Mouse (Mus musculus) stomach, postnatal 0 days (tissue): ENCODE data around the gene Thegl. TPM values are rescaled to one million over a fixed set of nuclear protein-coding genes. Genes with fewer than 3 reads are reported as not detected.

Source experiments
- ATAC-seq: fragments of 200-750 bp; cut with Nextera tagmentation; 2 replicates; pipeline ENCODE4 v1.8.0; 2017; ENCODE audit not compliant: low FRiP score, low TSS enrichment
- DNase-seq: peaks from one replicate; pipeline ENCODE4 v3.0.0-alpha.2; 2016; ENCODE audit warnings: low spot score
- H3K27ac ChIP-seq: fragments of 300-500 bp; sonication (generic); replicated peaks from 2 replicates; pipeline ENCODE4 v1.5.1; 2014; ENCODE audit warnings: mild to moderate bottlenecking, control low read depth
- H3K27me3 ChIP-seq: fragments of 300-500 bp; sonication (generic); 2 replicates; pipeline ENCODE4 v1.6.1; 2014; ENCODE audit warnings: low read length; ENCODE audit not compliant: control insufficient read depth, insufficient read depth
- H3K36me3 ChIP-seq: fragments of 300-500 bp; sonication (generic); 2 replicates; pipeline ENCODE4 v1.6.1; 2014; ENCODE audit warnings: low read length, mixed read lengths; ENCODE audit not compliant: control insufficient read depth, insufficient read depth
- H3K4me1 ChIP-seq: fragments of 300-500 bp; sonication (generic); replicated peaks from 2 replicates; pipeline ENCODE4 v1.6.1; 2014; ENCODE audit warnings: antibody characterized with exemption; ENCODE audit not compliant: control insufficient read depth, insufficient read depth
- H3K4me2 ChIP-seq: fragments of 300-500 bp; sonication (generic); replicated peaks from 2 replicates; pipeline ENCODE4 v1.6.1; 2014; ENCODE audit warnings: low read depth, mild to moderate bottlenecking, control low read depth, moderate library complexity
- H3K4me3 ChIP-seq: fragments of 300-500 bp; sonication (generic); 2 replicates; pipeline ENCODE4 v1.5.1; 2014; ENCODE audit warnings: low read depth, low read length, control low read depth
- H3K9ac ChIP-seq: fragments of 300-500 bp; sonication (generic); 2 replicates; pipeline ENCODE4 v1.6.1; 2014; ENCODE audit warnings: mild to moderate bottlenecking, low read length, control low read depth, mixed read lengths
- H3K9me3 ChIP-seq: fragments of 300-500 bp; sonication (generic); 2 replicates; pipeline ENCODE4 v1.6.1; 2016; ENCODE audit warnings: low read length; ENCODE audit not compliant: control insufficient read depth
- CTCF ChIP-seq: IDR thresholded peaks from 2 replicates; pipeline ENCODE4 v1.5.1; 2016; ENCODE audit warnings: antibody characterized with exemption, low read depth, mild to moderate bottlenecking, moderate library complexity
- EP300 ChIP-seq: optimal IDR thresholded peaks from 2 replicates; pipeline ENCODE3; 2016; ENCODE audit warnings: antibody characterized with exemption
- WGBS: fragments of 180-500 bp; shearing (Covaris S2); extraction: QIAGEN DNeasy Blood & Tissue Kit; methylation state at CpG from one replicate; pipeline ENCODE4 v1.1.7; 2014; 5-methylcytosine and 5-hydroxymethylcytosine counted together
- polyA plus RNA-seq: library from polyadenylated mRNA; unstranded; fragments of >200 nt; fragmentation: Nextera tagmentation; extraction: Ambion mirVana; gene quantifications from 2 replicates; pipeline ENCODE4 v1.2.1, GENCODE M21; 2015

Thegl gene
- polyA plus RNA-seq, 1 experiment from 2014 or later, result 0.08 TPM

- H3K36me3 ChIP-seq, result peaks cover 4% of the 10 kb centered on the region
- peak within 1 kb of the TSS; percentile 95 for H3K9ac ChIP-seq
- peak within 1 kb of the TSS; percentile 96 for H3K27ac ChIP-seq
- peak within 1 kb of the TSS; percentile 74 for H3K4me2 ChIP-seq
- H3K4me3 ChIP-seq, result peak within 1 kb of the TSS; percentile 93
- under 1% methylated on average over 52 of the region's 60 CpGs for WGBS
- ATAC-seq (peak; percentile 93), DNase-seq (peak; percentile 93)
- H3K27me3 ChIP-seq, result no peaks in the 10 kb centered on the region
- no peaks in the 10 kb centered on the region for H3K9me3 ChIP-seq
- no peak for TF ChIP-seq EP300
- TF ChIP-seq CTCF, result peak; percentile 8; the same call in 1 of the 2 replicates
- H3K4me1 ChIP-seq, result no peaks in the 10 kb centered on the region; the same call in 1 of the 2 replicates
Observed at GRCm38 (mm10) chr5:76974554-76975285, 41.1 kb upstream of the Thegl start, which contains the start of gene Srp72. Gene Srp72 (plus strand): TSS chr5:76974683.

GRCm38 (mm10) chr5:76975736-76976135, 40.1 kb upstream of the Thegl start:
- ATAC-seq, result no peak
- WGBS, result 83% methylated on average over 8 of the region's 8 CpGs
- Histone ChIP-seq H3K27me3 (no peaks in the 10 kb centered on the region), H3K9me3 (no peaks in the 10 kb centered on the region), H3K9ac (no peak overlapping the region), H3K4me1 (no peaks in the 10 kb centered on the region; the same call in 1 of the 2 replicates), H3K4me2 (peak overlapping the region; percentile 74), H3K27ac (no peak overlapping the region), H3K4me3 (peak overlapping the region; percentile 93), H3K36me3 (peaks cover 8% of the 10 kb centered on the region)
- TF ChIP-seq EP300 (no peak), CTCF (no peak)
- DNase-seq, result no peak

- no peaks in the 10 kb centered on the region for H3K27me3 ChIP-seq
- no peak overlapping the region for H3K4me3 ChIP-seq
- peaks cover 37% of the 10 kb centered on the region for H3K36me3 ChIP-seq
- 0 out of 2 replicates have a peak, but pooled peaks have one; percentile 4 for TF ChIP-seq CTCF
- no peak for TF ChIP-seq EP300
- no peaks in the 10 kb centered on the region for H3K4me1 ChIP-seq
- no peak overlapping the region for H3K9ac ChIP-seq
- H3K9me3 ChIP-seq, result no peaks in the 10 kb centered on the region
- DNase-seq (no peak), ATAC-seq (no peak)
- no peak overlapping the region for H3K4me2 ChIP-seq
- no peak overlapping the region for H3K27ac ChIP-seq
- WGBS, result 94% methylated on average over 11 of the region's 11 CpGs
Observed at GRCm38 (mm10) chr5:76984015-76984414, 31.8 kb upstream of the Thegl start.

GRCm38 (mm10) chr5:76990789-76991188, 25.0 kb upstream of the Thegl start:
- ATAC-seq (no peak), DNase-seq (no peak)

GRCm38 (mm10) chr5:76993174-76993814, 22.5 kb upstream of the Thegl start:
- DNase-seq, result no peak
- Histone ChIP-seq H3K27me3 (no peaks in the 10 kb centered on the region), H3K27ac (no peak overlapping the region), H3K4me3 (no peak overlapping the region), H3K4me2 (no peak overlapping the region), H3K9me3 (no peaks in the 10 kb centered on the region), H3K9ac (no peak overlapping the region), H3K4me1 (no peaks in the 10 kb centered on the region), H3K36me3 (peaks cover 35% of the 10 kb centered on the region)
- no peak for ATAC-seq
- TF ChIP-seq CTCF, result no peak
- TF ChIP-seq EP300, result no peak
- 92% methylated on average over 5 of the region's 5 CpGs for WGBS

More at GRCm38 (mm10) chr5:76990789-76991188, 25.0 kb upstream of the Thegl start:
- Histone ChIP-seq H3K4me3 (no peak overlapping the region), H3K27me3 (no peaks in the 10 kb centered on the region), H3K36me3 (peaks cover 39% of the 10 kb centered on the region), H3K4me1 (no peaks in the 10 kb centered on the region), H3K27ac (no peak overlapping the region), H3K9me3 (no peaks in the 10 kb centered on the region), H3K4me2 (no peak overlapping the region), H3K9ac (no peak overlapping the region)
- TF ChIP-seq CTCF (no peak), EP300 (no peak)
- WGBS, result 92% methylated on average over 3 of the region's 3 CpGs

GRCm38 (mm10) chr5:76998416-76998815, 17.4 kb upstream of the Thegl start:
- TF ChIP-seq CTCF (peak; percentile 76), EP300 (no peak)
- H3K36me3 ChIP-seq, result peaks cover 23% of the 10 kb centered on the region
- 45% methylated on average over 5 of the region's 5 CpGs for WGBS
- no peak overlapping the region for H3K9ac ChIP-seq
- DNase-seq, result peak; percentile 20
- H3K4me2 ChIP-seq, result no peak overlapping the region
- H3K4me1 ChIP-seq, result no peaks in the 10 kb centered on the region
- no peak overlapping the region for H3K27ac ChIP-seq
- no peaks in the 10 kb centered on the region for H3K9me3 ChIP-seq
- no peaks in the 10 kb centered on the region for H3K27me3 ChIP-seq
- no peak for ATAC-seq
- no peak overlapping the region for H3K4me3 ChIP-seq
